8 mouse cellular contexts compared by ENCODE assay signal in the genomic region with DNA sequence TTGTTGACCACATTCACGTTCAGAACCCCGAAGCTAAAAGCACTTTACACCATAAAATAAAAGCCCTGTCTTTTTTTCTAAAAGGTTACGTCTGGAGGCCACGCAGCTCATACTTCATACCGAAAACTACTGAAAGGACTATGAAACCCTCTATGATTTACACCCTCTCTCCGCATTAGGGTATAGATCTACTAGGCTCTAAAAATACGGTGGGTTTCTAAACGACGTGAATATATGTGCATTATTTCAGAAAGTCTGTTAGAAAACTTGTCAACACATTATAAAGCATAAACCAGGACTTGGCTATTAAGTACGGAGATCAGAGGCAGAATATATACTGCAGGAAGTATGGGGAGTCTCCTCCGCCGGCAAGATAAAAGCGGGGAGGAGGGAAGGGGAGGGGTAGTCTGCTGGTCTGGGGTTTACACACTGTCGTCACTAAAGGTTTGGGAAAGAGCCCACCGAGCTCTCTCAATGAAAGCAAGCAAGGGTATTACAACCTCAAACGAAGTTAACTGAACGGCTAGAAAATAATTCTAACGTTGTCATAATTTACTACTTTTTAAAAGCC. TPM values are rescaled to one million over a fixed set of nuclear protein-coding genes. Genes with fewer than 3 reads are reported as not detected.
A peak's percentile ranks its signal among the peaks of the same experiment; 100 is the strongest.
DNase-seq lines count a peak whose midpoint lies in the region; ATAC-seq lines count a peak whose summit lies in the region.

No protein-coding gene starts in this region.

- H3K27ac ChIP-seq in intestine, embryonic 15.5 days, result no peak overlapping the region

- H3K36me3 ChIP-seq in erythroblast, embryonic 14.5 days (ENCODE audit: control insufficient read depth), result no peaks in the 10 kb centered on the region
- H3K36me3 ChIP-seq in intestine, embryonic 15.5 days, result no peaks in the 10 kb centered on the region

- H3K9me3 ChIP-seq in erythroblast, embryonic 14.5 days (ENCODE audit: control insufficient read depth, low read length), result no peaks in the 10 kb centered on the region
- H3K9me3 ChIP-seq in intestine, embryonic 15.5 days, result no peaks in the 10 kb centered on the region

- no peak overlapping the region for H3K9ac ChIP-seq in intestine, embryonic 15.5 days

- H3K27me3 ChIP-seq in erythroblast, embryonic 14.5 days (ENCODE audit: control insufficient read depth), result peaks cover 83% of the 10 kb centered on the region
- 0 out of 2 replicates have a peak, but pooled peaks cover 5% of the 10 kb centered on the region for H3K27me3 ChIP-seq in intestine, embryonic 15.5 days (replicated peaks)

- H3K4me2 ChIP-seq in intestine, embryonic 15.5 days (replicated peaks), result peak overlapping the region; percentile 54

- WGBS in intestine, embryonic 15.5 days, result 2% methylated on average over 18 of the region's 18 CpGs

- peak overlapping the region; percentile 92 for H3K4me3 ChIP-seq in erythroblast, embryonic 14.5 days (replicated peaks)
- H3K4me3 ChIP-seq in intestine, embryonic 15.5 days (replicated peaks), result no peak overlapping the region

- DNase-seq in embryo, embryonic 11 days, result peak; percentile 74
- DNase-seq in naive thymus-derived CD4-positive, alpha-beta T cell, adult 2 months (ENCODE audit: low read depth), result peak; percentile 32
- DNase-seq in urinary bladder, adult 18-20 months (ENCODE audit: low spot score in 2 of 2), result no peak
- no peak for DNase-seq in adrenal gland, adult 2 months
- no peak for DNase-seq in adrenal gland, postnatal 36 days

- H3K4me1 ChIP-seq in erythroblast, embryonic 14.5 days (ENCODE audit: control insufficient read depth), result peaks cover 46% of the 10 kb centered on the region
- H3K4me1 ChIP-seq in intestine, embryonic 15.5 days (replicated peaks), result peaks cover 13% of the 10 kb centered on the region

- ATAC-seq in erythroblast, adult 5-6 weeks (replicated peaks; ENCODE audit: low FRiP score, poor library complexity, severe bottlenecking), result no peak
- no peak for ATAC-seq in intestine, embryonic 15.5 days

RNA-seq across cellular contexts. Expression of a gene that starts 0.7 kb away (rescaled TPM):
- polyA plus RNA-seq in erythroblast, embryonic 14.5 days (2012), result not detected in 2 replicates
- not detected in 2 replicates for total RNA-seq in erythroblast, adult 5-6 weeks (2015; ENCODE audit: low replicate concordance)
- total RNA-seq in erythroblast, adult 5-6 weeks (2017; ENCODE audit: low replicate concordance), result 4.0 TPM in 1 of 2 replicates, not detected in the other
- polyA plus RNA-seq in intestine, embryonic 15.5 days (2015; fragmentation: Nextera tagmentation; extraction: Ambion mirVana), result not detected in 2 replicates
- not detected for total RNA-seq in adrenal gland, adult 2 months (2021)
- not detected in 2 replicates for polyA plus RNA-seq in adrenal gland, adult 2 months (2012; rRNA removed)
- total RNA-seq in adrenal gland, postnatal 36 days (2021), result not detected

RNA-seq across cellular contexts. Expression of a gene that starts 3.8 kb away (rescaled TPM):
- polyA plus RNA-seq in erythroblast, embryonic 14.5 days (2012), result 4.5 and 4.9 TPM in 2 replicates
- total RNA-seq in erythroblast, adult 5-6 weeks (2015; ENCODE audit: low replicate concordance), result 11.1 and 25.5 TPM in 2 replicates
- 4.9 and 10.2 TPM in 2 replicates for total RNA-seq in erythroblast, adult 5-6 weeks (2017; ENCODE audit: low replicate concordance)
- 17.3 and 19.7 TPM in 2 replicates for polyA plus RNA-seq in intestine, embryonic 15.5 days (2015; fragmentation: Nextera tagmentation; extraction: Ambion mirVana)
- total RNA-seq in adrenal gland, adult 2 months (2021), result 1 to 10 TPM; 4.3 to 5.9 TPM
- 0.80 and 0.81 TPM in 2 replicates for polyA plus RNA-seq in adrenal gland, adult 2 months (2012; rRNA removed)
- 1 to 10 TPM; 4.9 to 5.4 TPM for total RNA-seq in adrenal gland, postnatal 36 days (2021)

Comparison
In these comparisons a context has a peak if more than half of its experiments do, and no peak if none do; other contexts are left out.
1. DNase-seq: peak in embryo, embryonic 11 days (single experiment) and naive thymus-derived CD4-positive, alpha-beta T cell, adult 2 months (single experiment); none in urinary bladder, adult 18-20 months (0 of 2), adrenal gland, adult 2 months (single experiment) and adrenal gland, postnatal 36 days (0 of 2).